Mouse (Mus musculus) lung, embryonic 15.5 days (tissue): ENCODE data around the gene Arsb. TPM values are rescaled to one million over a fixed set of nuclear protein-coding genes. Genes with fewer than 3 reads are reported as not detected.

Source experiments
- ATAC-seq: fragments of 200-750 bp; cut with Nextera tagmentation; 2 replicates; pipeline ENCODE4 v1.8.0; 2017; ENCODE audit warnings: moderate number of reproducible peaks, borderline replicate concordance; ENCODE audit not compliant: low FRiP score, low TSS enrichment; ENCODE audit errors: extremely low read depth
- H3K27ac ChIP-seq: fragments of 300-500 bp; sonication (generic); 2 replicates; pipeline ENCODE4 v1.5.1; 2015; ENCODE audit warnings: moderate library complexity, mild to moderate bottlenecking, inconsistent platforms
- H3K27me3 ChIP-seq: fragments of 300-500 bp; sonication (generic); 2 replicates; pipeline ENCODE4 v1.6.1; 2015; ENCODE audit warnings: inconsistent platforms
- H3K36me3 ChIP-seq: fragments of 300-500 bp; sonication (generic); 2 replicates; pipeline ENCODE4 v1.6.1; 2015; ENCODE audit warnings: inconsistent platforms
- H3K4me1 ChIP-seq: fragments of 300-500 bp; sonication (generic); 2 replicates; pipeline ENCODE4 v1.6.1; 2015; ENCODE audit warnings: inconsistent platforms
- H3K4me2 ChIP-seq: fragments of 300-500 bp; sonication (generic); 2 replicates; pipeline ENCODE4 v1.6.1; 2015; ENCODE audit warnings: inconsistent platforms, mild to moderate bottlenecking, moderate library complexity
- H3K4me3 ChIP-seq: fragments of 300-500 bp; sonication (generic); 2 replicates; pipeline ENCODE4 v1.5.1; 2015; ENCODE audit warnings: mild to moderate bottlenecking, inconsistent platforms
- H3K9ac ChIP-seq: fragments of 300-500 bp; sonication (generic); 2 replicates; pipeline ENCODE4 v1.6.1; 2015; ENCODE audit warnings: inconsistent platforms
- H3K9me3 ChIP-seq: fragments of 300-500 bp; sonication (generic); 2 replicates; pipeline ENCODE4 v1.6.1; 2016; ENCODE audit warnings: inconsistent platforms
- WGBS: fragments of 180-500 bp; shearing (Covaris S2); methylation state at CpG from one replicate; pipeline ENCODE4 v1.1.7; 2015; 5-methylcytosine and 5-hydroxymethylcytosine counted together
- polyA plus RNA-seq: library from polyadenylated mRNA; unstranded; fragments of >200 nt; fragmentation: Nextera tagmentation; extraction: Ambion mirVana; gene quantifications from 2 replicates; pipeline ENCODE4 v1.2.1, GENCODE M21; 2015

Arsb gene
- polyA plus RNA-seq, 1 experiment from 2014 or later = 14.8 TPM

- no peaks in the 10 kb centered on the region for H3K9me3 ChIP-seq
These were observed 144.5 kb downstream of the Arsb start for GRCm38 (mm10) chr13:93915641-93916570.

GRCm38 (mm10) chr13:93919536-93919935, 148.1 kb downstream of the Arsb start:
- Histone ChIP-seq H3K36me3 (no peaks in the 10 kb centered on the region), H3K27ac (peak overlapping the region; percentile 73), H3K9ac (no peak overlapping the region), H3K4me3 (no peak overlapping the region), H3K4me1 (peaks cover 57% of the 10 kb centered on the region), H3K4me2 (no peak overlapping the region), H3K27me3 (no peaks in the 10 kb centered on the region), H3K9me3 (no peaks in the 10 kb centered on the region)
- peak; percentile 85 for ATAC-seq
- 43% methylated on average over 3 of the region's 3 CpGs for WGBS

More at GRCm38 (mm10) chr13:93915641-93916570, 144.5 kb downstream of the Arsb start:
- no peaks in the 10 kb centered on the region for H3K36me3 ChIP-seq
- 48% methylated on average over 16 of the region's 16 CpGs for WGBS
- H3K4me3 ChIP-seq = no peak overlapping the region
- peaks cover 39% of the 10 kb centered on the region for H3K4me1 ChIP-seq
- no peak for ATAC-seq
- H3K9ac ChIP-seq = no peak overlapping the region
- no peaks in the 10 kb centered on the region for H3K27me3 ChIP-seq
- H3K4me2 ChIP-seq = no peak overlapping the region
- no peak overlapping the region for H3K27ac ChIP-seq

GRCm38 (mm10) chr13:93920080-93920785, 148.8 kb downstream of the Arsb start:
- Histone ChIP-seq H3K27ac (peak overlapping the region; percentile 73), H3K4me3 (no peak overlapping the region), H3K36me3 (no peaks in the 10 kb centered on the region), H3K4me2 (no peak overlapping the region), H3K9ac (no peak overlapping the region), H3K9me3 (no peaks in the 10 kb centered on the region), H3K27me3 (no peaks in the 10 kb centered on the region), H3K4me1 (peaks cover 64% of the 10 kb centered on the region)
- 0 out of 2 replicates have a peak, but pooled peaks have one; percentile 23 for ATAC-seq
- 57% methylated on average over 8 of the region's 8 CpGs for WGBS

GRCm38 (mm10) chr13:93920786-93921300, 149.4 kb downstream of the Arsb start:
- H3K4me3 ChIP-seq = no peak overlapping the region

GRCm38 (mm10) chr13:93921831-93922565, 150.6 kb downstream of the Arsb start:
- H3K4me1 ChIP-seq = peaks cover 74% of the 10 kb centered on the region
- ATAC-seq = no peak
- no peaks in the 10 kb centered on the region for H3K9me3 ChIP-seq
- no peaks in the 10 kb centered on the region for H3K36me3 ChIP-seq
- no peak overlapping the region for H3K4me3 ChIP-seq
- H3K27ac ChIP-seq = peak overlapping the region; percentile 63
- no peaks in the 10 kb centered on the region for H3K27me3 ChIP-seq
- H3K9ac ChIP-seq = no peak overlapping the region
- H3K4me2 ChIP-seq = no peak overlapping the region
- WGBS = 63% methylated on average over 5 of the region's 5 CpGs

More at GRCm38 (mm10) chr13:93920786-93921300, 149.4 kb downstream of the Arsb start:
- Histone ChIP-seq H3K9me3 (no peaks in the 10 kb centered on the region), H3K27me3 (no peaks in the 10 kb centered on the region), H3K9ac (no peak overlapping the region), H3K4me1 (peaks cover 68% of the 10 kb centered on the region), H3K27ac (peak overlapping the region; percentile 73), H3K4me2 (no peak overlapping the region), H3K36me3 (no peaks in the 10 kb centered on the region)
- WGBS = 54% methylated on average over 4 of the region's 4 CpGs
- ATAC-seq = no peak

- WGBS = 22% methylated on average over 7 of the region's 7 CpGs
These were observed 151.1 kb downstream of the Arsb start for GRCm38 (mm10) chr13:93922566-93922910.

GRCm38 (mm10) chr13:93924735-93925432, 153.5 kb downstream of the Arsb start:
- WGBS = 60% methylated on average over 9 of the region's 9 CpGs
- Histone ChIP-seq H3K9me3 (no peaks in the 10 kb centered on the region), H3K4me2 (no peak overlapping the region), H3K27ac (peak overlapping the region; percentile 66), H3K27me3 (no peaks in the 10 kb centered on the region), H3K4me3 (no peak overlapping the region), H3K36me3 (no peaks in the 10 kb centered on the region), H3K4me1 (peaks cover 60% of the 10 kb centered on the region), H3K9ac (no peak overlapping the region)
- ATAC-seq = peak; percentile 24; the same call in 1 of the 2 replicates

More at GRCm38 (mm10) chr13:93922566-93922910, 151.1 kb downstream of the Arsb start:
- no peaks in the 10 kb centered on the region for H3K9me3 ChIP-seq
- no peak for ATAC-seq
- no peak overlapping the region for H3K9ac ChIP-seq
- peak overlapping the region; percentile 63 for H3K27ac ChIP-seq
- H3K4me2 ChIP-seq = no peak overlapping the region
- H3K36me3 ChIP-seq = no peaks in the 10 kb centered on the region
- no peak overlapping the region for H3K4me3 ChIP-seq
- peaks cover 73% of the 10 kb centered on the region for H3K4me1 ChIP-seq
- no peaks in the 10 kb centered on the region for H3K27me3 ChIP-seq

- ATAC-seq = peak; percentile 27; the same call in 1 of the 2 replicates
- H3K27ac ChIP-seq = 0 out of 2 replicates have a peak overlapping the region, but pooled peaks have one; percentile 17
These were observed 159.3 kb downstream of the Arsb start for GRCm38 (mm10) chr13:93930561-93931340.

GRCm38 (mm10) chr13:93936455-93936854, 165.0 kb downstream of the Arsb start:
- H3K4me2 ChIP-seq = no peak overlapping the region

More at GRCm38 (mm10) chr13:93930561-93931340, 159.3 kb downstream of the Arsb start:
- Histone ChIP-seq H3K4me3 (no peak overlapping the region), H3K9me3 (no peaks in the 10 kb centered on the region), H3K27me3 (no peaks in the 10 kb centered on the region), H3K4me1 (peaks cover 16% of the 10 kb centered on the region), H3K4me2 (no peak overlapping the region), H3K9ac (no peak overlapping the region), H3K36me3 (no peaks in the 10 kb centered on the region)
- WGBS = 37% methylated on average over 7 of the region's 7 CpGs

GRCm38 (mm10) chr13:93938118-93938517, 166.7 kb downstream of the Arsb start:
- Histone ChIP-seq H3K27me3 (no peaks in the 10 kb centered on the region), H3K9ac (no peak overlapping the region), H3K4me1 (peaks cover 36% of the 10 kb centered on the region), H3K4me3 (no peak overlapping the region), H3K9me3 (no peaks in the 10 kb centered on the region), H3K4me2 (no peak overlapping the region), H3K27ac (peak overlapping the region; percentile 59), H3K36me3 (no peaks in the 10 kb centered on the region)
- no peak for ATAC-seq
- WGBS = 43% methylated on average over 2 of the region's 2 CpGs

More at GRCm38 (mm10) chr13:93936455-93936854, 165.0 kb downstream of the Arsb start:
- Histone ChIP-seq H3K27me3 (no peaks in the 10 kb centered on the region), H3K4me1 (peaks cover 30% of the 10 kb centered on the region), H3K36me3 (no peaks in the 10 kb centered on the region), H3K9ac (no peak overlapping the region), H3K27ac (no peak overlapping the region), H3K9me3 (no peaks in the 10 kb centered on the region), H3K4me3 (no peak overlapping the region)
- ATAC-seq = no peak
- 51% methylated on average over 6 of the region's 6 CpGs for WGBS
